Mouse (Mus musculus) adrenal gland, adult (tissue): ENCODE measurements around the gene Pyy.

Experiments used
- DNase-seq, 2 experiments: peaks; one replicate each; pipeline ENCODE4 v3.0.0; 2022 to 2023; ENCODE audit warnings: low spot score in 1 of 2; ENCODE audit not compliant: inconsistent age in 2 of 2

Gene Pyy

DNA sequence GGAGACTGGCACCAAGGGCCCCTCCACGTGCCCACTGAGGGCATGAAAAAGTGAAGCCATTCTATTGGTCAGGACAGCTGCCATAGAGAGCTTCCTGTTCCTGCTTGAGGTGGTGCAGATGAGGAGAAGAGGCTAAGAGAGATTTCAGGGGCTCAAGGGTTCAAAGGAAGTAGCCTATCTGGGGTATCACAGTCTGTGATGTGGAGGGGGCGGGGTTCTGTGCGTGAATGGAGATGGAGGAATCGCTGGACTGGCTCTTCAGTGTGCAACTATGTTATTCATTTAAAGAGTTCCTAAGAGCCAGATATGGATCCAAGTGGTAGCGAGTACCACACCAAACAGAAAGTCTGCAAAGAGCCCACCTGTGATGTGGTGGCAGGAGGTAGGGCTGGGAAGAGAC is 11.2 kb downstream of the Pyy start:
- DNase-seq, result no peak

DNA sequence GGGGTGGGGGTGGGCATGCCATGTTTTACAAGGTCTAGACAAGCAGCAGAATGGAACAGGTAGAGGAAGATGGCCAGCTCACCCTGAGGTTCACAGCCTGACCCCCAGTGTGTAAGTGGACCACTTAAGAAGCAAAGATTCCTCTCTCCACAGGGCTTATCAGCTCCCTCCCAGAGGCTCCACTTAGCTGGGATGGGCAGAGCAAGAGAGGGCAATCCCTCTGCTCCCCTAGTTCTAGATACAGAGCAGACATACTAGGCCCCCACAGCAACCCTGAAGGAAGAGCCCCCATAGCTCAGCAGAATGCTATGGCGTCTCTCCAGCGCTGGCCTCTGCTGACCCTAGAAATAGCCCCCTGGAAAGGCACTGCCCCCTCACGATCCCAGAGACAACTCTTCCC is 12.0 kb downstream of the Pyy start:
- DNase-seq, result no peak

DNA sequence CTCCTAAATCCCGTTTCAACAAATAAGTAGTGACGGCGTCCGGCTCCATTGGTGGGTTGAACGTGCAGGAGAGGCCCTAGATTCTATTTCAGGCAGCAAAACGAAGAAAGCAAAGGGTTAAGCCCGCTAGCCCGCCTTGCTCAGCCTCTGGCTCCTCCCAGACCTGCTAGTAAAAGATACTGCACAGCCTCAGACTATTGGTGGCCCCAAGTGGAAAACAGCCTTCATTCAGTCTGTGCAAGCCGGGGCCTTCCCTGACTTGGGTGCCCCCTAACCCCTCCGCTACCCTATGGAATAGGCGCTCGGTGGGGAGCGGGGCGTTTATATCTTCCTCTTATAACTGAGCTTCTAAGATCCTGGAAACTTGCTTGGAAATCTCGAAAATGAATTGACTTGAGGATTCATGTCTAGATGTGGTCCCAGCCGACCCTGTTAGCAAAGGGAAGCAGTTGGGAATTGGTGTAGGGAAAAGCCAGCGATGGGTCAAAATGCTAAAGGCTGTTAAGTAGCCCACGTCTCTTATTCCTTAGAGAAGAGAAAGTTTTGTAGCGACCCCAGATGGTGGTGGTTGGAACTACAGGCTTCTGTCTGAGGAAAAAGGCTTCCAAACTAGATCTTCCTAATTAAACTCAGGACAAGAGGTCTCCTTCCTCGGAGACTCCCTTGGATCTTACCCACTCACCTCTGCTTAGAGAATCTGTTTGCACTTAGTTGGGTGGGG is 18.4 kb downstream of the Pyy start:
- DNase-seq, result peak; percentile 69 to 89

DNA sequence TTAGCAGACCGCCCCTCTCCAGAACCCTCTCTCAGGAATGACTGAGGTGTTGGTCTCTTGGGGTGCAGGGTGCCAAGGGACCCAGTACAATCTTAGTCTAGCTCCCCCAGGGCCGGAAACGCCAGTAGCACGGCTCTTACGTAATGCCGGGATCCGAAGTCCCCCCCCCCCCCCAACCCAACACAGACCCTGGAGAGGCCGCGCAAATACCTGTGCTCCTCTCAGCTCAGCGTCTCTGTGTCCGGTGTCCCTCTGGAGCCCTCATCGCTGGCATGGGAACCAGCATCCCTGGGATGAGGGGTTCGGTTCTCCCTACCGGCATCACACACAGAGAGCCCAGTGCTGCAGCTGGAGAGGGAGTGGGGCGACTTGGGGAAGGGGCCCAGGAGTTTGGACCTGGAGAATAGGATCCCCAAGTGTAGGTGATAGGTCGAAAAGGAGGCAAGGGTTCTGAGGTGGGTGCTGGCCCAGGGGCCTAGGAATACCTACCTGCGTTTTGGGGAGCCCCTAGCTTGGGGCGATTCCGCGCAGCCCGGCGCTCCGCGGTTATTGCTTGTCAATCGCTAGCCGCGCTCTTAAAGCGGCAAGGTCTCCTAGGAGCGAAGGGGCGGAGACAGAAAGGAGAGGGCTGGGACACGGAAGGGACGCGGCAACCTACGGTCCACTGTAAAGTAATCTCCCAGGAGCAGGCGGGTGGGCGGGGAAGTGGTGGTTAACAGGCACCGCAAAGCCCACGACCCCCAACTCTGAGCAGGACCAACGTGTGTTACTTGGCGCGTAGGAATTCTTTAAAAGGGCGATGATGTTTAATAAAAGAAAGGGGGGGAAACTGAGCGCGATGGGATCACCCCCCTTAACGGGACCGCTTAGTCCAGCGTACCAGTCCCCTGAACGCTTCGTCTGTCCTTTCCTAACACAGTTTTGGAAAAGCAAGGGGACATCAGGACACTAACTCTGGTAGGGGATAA is 19.4 kb downstream of the Pyy start, which contains the start of gene Mpp2:
TSS of gene Mpp2 (minus strand) at position 585 of the 968 bp plus-strand sequence.
- peak; percentile 82 to 92 for DNase-seq

DNA sequence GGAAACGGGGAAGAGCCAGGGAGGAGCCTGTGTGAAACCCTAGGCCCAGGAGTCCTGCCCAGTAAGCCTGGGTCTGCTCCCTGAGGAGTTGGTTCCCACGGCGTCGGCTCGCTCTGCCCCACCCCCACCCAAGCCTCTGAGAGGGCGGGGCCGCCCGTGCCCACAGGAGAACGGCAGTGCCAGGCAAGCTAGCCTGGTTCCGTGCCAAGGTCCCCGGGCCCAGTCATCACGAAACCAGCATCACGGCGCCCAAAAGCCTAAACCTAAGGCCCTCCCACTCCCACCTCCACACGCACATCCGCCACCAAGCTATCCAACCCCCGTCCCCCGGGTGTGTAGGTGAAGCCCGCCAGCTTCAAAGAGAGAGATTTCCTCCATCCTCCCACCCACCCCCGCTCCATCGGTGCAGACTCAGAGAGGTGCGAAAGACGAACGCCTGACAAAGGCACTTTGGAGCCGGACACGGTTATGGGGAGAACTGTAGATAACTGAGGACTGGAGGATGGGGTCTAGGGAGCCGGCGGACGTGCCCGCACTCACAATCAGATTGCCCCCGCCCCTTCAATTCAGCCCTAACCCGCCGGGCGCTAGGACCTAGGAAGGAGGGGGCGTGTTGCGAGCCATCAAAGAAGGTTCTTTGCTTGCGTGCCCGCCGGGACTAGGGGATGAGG is 20.4 kb downstream of the Pyy start:
- DNase-seq, result peak; percentile 88 to 96

DNA sequence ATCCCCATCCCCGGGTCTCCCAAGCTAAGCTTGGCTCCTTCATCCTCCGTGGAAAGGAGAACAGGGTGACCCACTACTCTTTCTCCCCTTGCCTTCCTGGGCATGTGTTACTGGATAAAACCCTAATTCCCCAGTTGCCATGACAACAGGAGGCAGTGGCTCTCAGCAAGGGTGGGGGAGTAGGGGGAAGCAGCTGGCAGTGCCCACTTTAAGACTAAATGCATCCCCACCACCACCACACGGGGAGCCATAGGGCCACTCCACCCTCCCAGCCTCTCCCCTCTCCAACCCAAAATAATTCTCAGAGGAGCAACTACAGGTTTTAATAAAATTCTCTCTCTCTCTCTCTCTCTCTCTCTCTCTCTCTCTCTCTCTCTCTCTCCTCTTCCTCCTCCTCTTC is 21.3 kb downstream of the Pyy start:
- DNase-seq, result peak in 1 of 2 experiments; percentile 57

DNA sequence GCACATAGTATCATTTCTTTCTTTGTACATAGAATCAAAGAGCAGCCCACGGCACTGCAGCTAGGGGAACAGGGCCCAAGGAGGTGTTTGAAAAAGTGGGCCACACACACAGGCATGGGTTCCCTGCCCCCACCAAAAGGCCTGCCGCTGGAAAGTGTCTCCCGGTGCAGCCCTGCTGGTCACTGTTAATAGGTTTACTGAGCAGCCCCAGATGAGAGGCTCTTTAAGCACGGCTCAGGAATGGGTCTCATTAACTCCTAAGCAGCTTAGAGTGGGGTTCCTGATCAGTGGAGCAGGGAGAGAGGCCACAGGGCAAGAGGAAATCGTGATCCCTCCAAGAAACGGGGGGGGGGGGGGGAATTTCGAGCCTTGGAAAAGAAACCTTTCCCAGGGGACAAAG is 23.5 kb downstream of the Pyy start:
- DNase-seq, result no peak

DNA sequence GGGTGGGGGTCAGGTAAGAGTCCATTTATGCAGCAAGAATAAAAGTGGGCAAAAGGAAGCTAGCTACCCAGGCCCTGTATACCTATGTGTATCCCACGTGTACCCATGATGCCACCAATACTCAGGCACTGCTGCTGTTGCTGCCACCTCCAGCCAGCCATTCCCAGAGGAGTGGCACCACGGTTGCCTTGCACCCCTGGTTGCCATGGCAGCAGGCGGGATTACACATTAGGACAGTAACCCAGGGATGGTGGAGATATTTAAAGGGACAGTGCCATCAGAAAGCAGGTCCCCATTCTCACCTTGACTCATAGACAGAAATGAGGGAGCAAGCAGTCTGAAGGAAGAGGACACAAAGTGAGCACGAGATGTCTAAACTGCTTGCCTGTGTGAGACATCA is 24.4 kb downstream of the Pyy start:
- DNase-seq, result no peak

DNA sequence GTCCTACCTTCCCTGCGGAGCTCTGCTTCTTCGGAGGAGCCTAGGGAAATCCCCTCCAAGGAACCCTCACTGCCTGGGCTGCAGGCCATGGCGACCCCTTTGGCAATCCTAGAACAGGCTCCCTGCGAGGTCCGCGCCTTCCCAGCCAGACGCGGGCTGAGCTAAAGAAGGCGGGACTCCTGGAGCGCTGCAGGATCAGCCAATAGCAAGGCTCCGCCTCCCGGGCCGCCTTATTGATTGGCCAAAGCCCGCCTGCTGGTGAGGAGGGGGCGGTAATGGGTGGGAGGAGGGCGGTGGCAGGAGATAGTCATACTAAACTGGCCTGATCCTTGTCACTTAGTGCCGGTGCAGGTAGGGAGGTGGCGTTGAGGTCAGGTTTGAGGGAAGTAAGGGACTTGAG is 25.3 kb downstream of the Pyy start:
- peak; percentile 80 to 87 for DNase-seq

DNA sequence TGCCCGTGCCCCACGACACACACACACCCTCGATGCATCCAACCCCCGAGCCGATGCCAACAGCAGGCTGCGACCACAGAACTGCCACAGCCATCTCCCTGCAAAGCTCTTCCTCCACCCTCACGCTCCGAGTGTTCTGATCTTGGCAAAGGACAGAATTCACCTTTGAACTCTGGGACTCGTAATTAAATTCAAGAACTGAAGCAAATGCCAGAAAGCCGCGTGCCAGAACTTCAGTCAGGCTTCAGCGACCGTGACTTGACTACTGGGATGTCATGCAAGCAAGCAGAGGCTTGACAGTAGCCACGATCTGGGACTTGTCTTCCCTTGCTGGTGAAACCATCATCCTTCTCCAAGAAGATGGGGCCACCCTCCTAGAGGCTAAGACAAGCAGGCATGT is 33.9 kb downstream of the Pyy start:
- DNase-seq, result no peak

DNA sequence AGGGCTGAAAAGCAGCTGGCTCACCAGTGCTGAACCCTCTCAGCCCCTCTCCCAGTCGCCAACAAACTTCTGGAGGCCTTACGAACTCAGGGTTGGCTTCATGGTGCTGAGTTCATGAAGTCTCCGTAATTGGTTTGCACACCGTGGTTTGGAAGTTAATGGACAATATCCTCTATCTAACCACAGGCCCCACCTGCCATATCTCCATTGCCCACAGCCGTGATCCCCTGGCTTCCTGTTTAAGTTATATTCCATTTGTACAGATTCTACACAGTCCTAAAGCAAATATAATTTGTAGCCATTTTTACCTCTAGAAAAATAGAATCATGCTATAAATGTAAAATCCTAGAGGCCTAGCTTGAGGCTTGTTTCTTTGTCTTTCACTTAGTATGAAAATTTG is 34.9 kb downstream of the Pyy start:
- DNase-seq, result no peak

DNA sequence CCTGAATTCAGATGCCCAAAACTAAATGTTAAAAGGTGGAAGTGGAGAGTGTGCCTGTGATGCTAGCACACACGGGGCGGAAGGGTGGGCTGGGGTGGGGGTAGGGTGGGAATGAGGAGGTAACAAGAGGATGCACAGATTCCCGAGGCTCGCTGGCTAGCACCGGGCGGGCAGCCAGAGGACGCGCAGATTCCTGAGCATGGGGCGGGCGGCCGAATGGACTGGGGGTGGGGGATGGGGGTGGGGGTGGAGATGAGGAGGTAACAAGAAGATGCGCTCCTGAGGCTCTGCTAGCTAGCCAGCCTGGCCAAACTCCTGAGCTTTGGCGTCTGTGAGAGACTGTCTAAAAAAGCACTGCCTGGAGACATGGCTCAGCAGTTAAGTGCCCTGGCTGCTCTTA is 37.2 kb downstream of the Pyy start:
- no peak for DNase-seq

DNA sequence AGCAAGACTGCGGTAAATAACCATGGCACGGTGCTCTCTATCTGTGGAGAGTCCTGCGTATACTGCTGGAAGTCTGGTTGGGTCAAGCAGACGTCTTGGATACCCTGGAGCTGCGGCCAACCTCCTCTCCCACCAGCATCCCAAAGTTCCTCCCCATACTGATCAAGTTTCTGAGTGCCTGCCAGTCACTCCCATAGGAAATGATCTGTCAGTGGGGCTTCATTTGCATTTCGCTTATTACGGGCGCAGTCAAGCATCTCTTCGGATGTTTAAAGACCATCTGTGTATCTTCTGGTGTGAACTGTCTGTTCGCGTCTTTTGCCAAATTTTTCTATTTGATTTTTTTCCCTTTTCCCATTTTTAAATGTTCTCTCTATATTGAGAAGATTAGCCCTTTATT is 38.0 kb downstream of the Pyy start:
- DNase-seq, result no peak

DNA sequence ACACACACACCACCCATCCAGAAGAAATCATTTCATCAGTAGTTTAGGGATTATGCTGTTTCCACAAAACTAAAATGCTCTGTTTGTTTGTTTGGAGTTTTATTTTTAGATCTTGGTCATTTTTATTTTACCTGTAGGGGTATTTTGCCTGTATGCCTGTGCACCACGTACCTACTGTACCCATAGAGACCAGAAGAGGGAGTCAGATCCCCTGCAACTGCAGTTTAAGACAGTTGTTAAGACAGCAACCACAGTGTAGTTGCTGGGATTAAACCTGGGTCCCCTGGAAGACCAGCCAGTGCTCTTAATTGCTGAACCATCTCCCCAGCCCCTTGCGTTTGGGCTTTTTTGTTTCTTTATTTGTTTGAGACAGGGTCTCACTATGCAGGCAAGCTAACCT is 38.7 kb downstream of the Pyy start:
- DNase-seq, result peak; percentile 10 to 60

DNA sequence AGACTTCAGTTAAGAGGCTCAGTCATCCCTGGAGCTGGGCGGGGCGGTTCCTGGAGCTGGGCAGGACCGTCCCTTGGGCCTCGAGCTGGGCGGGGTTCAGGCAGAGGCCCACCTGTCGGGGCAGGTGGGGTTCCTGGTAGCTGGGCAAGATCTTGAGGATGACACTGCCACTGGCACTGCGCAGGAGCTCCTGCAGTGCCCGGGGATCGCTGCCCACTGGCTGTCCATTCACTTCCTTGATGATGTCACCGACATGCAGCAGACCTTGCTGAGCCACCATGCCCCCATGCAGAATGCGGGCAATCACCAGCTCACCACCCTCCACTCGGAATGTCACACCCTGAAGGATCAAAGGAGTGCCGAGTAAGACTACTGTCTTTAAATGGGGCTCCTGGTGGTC is 44.6 kb downstream of the Pyy start:
- no peak for DNase-seq

DNA sequence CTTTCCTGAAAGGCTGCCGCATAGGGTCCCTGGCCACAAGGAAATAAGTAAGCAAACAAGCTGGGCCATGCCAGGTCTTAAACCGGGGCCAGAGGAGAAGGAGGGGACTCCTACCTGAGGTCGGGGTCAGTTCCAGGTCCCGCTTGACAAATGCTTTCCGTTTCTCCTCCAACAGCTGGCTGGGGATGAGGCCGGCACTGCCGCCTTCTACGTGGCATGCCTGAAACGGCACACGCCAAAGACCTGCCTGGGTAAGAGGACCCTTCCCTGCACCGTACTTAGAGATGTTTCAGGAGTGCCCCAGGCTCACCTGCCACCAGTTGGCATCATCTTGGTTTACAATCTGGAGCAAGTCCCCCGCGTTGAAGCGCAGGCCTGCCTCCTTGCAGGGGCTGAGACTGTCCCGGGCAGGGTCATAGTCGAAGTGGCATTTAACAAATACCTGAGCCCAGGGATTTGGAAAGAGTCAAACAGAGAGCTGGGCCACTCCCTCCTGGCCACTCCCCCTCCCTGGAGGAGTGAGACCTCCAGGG is 45.6 kb downstream of the Pyy start:
- DNase-seq, result peak; percentile 15 to 46

DNA sequence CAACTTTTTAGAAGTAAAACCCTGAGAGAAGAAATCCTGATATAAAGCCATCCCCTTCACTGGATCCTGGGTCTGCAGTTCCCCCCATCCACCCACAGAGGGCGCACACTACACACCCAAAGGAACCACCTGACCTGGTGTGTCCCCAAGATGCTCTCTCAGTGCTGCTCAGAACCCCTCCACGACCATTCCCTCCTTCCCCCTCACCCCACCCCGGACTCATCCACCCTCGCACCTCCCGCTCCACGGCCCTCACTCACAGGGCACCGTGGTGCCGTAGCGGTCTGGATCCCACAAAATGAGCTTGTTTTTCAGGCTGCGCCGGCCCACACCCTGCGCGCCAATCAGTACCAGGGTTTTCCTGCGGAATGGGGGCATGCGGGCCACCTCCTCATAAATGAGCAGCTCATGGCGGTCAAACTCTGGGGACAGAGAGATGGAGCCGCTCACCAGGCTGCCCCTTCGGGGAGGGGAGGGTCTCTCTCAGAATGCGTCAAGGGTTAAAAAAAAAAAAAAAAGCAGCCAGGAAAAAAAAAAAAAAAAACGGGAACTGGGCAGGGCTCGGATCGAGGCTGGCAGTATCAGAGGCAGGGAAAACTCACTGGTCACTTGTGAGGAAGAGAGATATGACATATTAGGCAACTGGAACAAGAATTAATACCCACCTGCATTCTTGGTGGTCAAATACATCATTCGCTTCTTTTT is 46.2 kb downstream of the Pyy start:
- peak; percentile 77 to 93 for DNase-seq
